Mouse (Mus musculus) heart, embryonic 16.5 days (tissue): ENCODE data around the gene Larp4b. TPM values are rescaled to one million over a fixed set of nuclear protein-coding genes. Genes with fewer than 3 reads are reported as not detected.
"Not testable (repeated sequence)": the region's sequence is repeated elsewhere in the genome, so short reads cannot be mapped to it uniquely, and the experiment has no call there.

Source experiments
- ATAC-seq: fragments of 200-750 bp; cut with Nextera tagmentation; replicated peaks from 2 replicates; pipeline ENCODE4 v1.8.0; 2017; ENCODE audit warnings: moderate number of reproducible peaks; ENCODE audit not compliant: insufficient read depth, low FRiP score; ENCODE audit errors: extremely low read depth
- H3K27ac ChIP-seq: fragments of 300-500 bp; sonication (generic); 2 replicates; pipeline ENCODE4 v1.5.1; 2014; ENCODE audit warnings: mild to moderate bottlenecking, low read length, control low read depth, moderate library complexity
- H3K27me3 ChIP-seq: fragments of 300-500 bp; sonication (generic); 2 replicates; pipeline ENCODE4 v1.6.1; 2014; ENCODE audit warnings: low read length, mixed read lengths; ENCODE audit not compliant: control insufficient read depth, insufficient read depth
- H3K36me3 ChIP-seq: fragments of 300-500 bp; sonication (generic); 2 replicates; pipeline ENCODE4 v1.6.1; 2014; ENCODE audit not compliant: control insufficient read depth, insufficient read depth
- H3K4me1 ChIP-seq: fragments of 300-500 bp; sonication (generic); 2 replicates; pipeline ENCODE4 v1.6.1; 2014; ENCODE audit warnings: low read length, mixed read lengths; ENCODE audit not compliant: control insufficient read depth, insufficient read depth
- H3K4me2 ChIP-seq: fragments of 300-500 bp; sonication (generic); 2 replicates; pipeline ENCODE4 v1.6.1; 2014; ENCODE audit warnings: low read depth, mild to moderate bottlenecking, control low read depth, low read length
- H3K4me3 ChIP-seq: fragments of 300-500 bp; sonication (generic); 2 replicates; pipeline ENCODE4 v1.5.1; 2014; ENCODE audit warnings: mild to moderate bottlenecking, control low read depth, low read length
- H3K9ac ChIP-seq: fragments of 300-500 bp; sonication (generic); 2 replicates; pipeline ENCODE4 v1.6.1; 2014; ENCODE audit warnings: low read length, control low read depth
- H3K9me3 ChIP-seq: fragments of 300-500 bp; sonication (generic); replicated peaks from 2 replicates; pipeline ENCODE4 v1.6.1; 2016; ENCODE audit warnings: low read length; ENCODE audit not compliant: control insufficient read depth
- WGBS: fragments of 180-500 bp; shearing (Covaris S2); extraction: QIAGEN DNeasy Blood & Tissue Kit; methylation state at CpG from one replicate; pipeline ENCODE4 v1.1.7; 2014; 5-methylcytosine and 5-hydroxymethylcytosine counted together
- polyA plus RNA-seq: library from polyadenylated mRNA; unstranded; fragments of >200 nt; fragmentation: Nextera tagmentation; extraction: Ambion mirVana; gene quantifications from 2 replicates; pipeline ENCODE4 v1.2.1, GENCODE M21; 2015

Gene Larp4b
- 27.0 and 27.1 TPM in 2 replicates for polyA plus RNA-seq

- no peaks in the 10 kb centered on the region for H3K9me3 ChIP-seq
- H3K27ac ChIP-seq, result peak within 1 kb of the TSS; percentile 84
- WGBS, result under 1% methylated on average over 90 of the region's 92 CpGs
- peak within 1 kb of the TSS; percentile 88 for H3K9ac ChIP-seq
- H3K36me3 ChIP-seq, result no peaks in the 10 kb centered on the region
- no peaks in the 10 kb centered on the region for H3K27me3 ChIP-seq
- peaks cover 12% of the 10 kb centered on the region for H3K4me1 ChIP-seq
- peak within 1 kb of the TSS; percentile 83 for H3K4me2 ChIP-seq
- H3K4me3 ChIP-seq, result peak within 1 kb of the TSS; percentile 80
- peak; percentile 100 for ATAC-seq
Observed at GRCm38 (mm10) chr13:9093316-9094155, at the start of gene Larp4b. Larp4b (plus strand) TSS chr13:9093881.

DNA sequence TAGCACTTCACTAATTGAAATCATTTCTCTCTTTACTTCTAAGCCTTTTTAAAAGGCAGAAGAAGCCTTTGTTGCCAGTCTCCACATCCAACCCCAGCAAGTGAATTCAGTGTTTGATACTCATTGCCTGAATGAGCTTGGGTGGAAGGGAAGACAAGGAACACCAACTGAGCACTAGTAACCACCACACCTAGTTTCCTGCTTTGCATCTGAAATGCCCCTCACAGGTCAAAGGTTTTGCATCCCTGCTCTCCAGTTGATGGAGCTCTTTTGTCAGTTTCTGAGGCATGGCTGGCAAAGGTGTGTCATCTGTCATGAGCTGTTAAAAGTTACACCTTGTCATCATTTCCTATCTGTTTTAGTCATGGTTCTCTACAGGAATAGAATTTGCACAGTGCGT lies 49.0 kb upstream of the Larp4b start:
- H3K9ac ChIP-seq, result no peak overlapping the region
- no peak overlapping the region for H3K27ac ChIP-seq
- no peaks in the 10 kb centered on the region for H3K9me3 ChIP-seq
- H3K36me3 ChIP-seq, result no peaks in the 10 kb centered on the region
- no peak overlapping the region for H3K4me3 ChIP-seq
- no peaks in the 10 kb centered on the region for H3K4me1 ChIP-seq
- H3K4me2 ChIP-seq, result no peak overlapping the region
- WGBS, result 96% methylated on average over 1 of the region's 1 CpGs
- ATAC-seq, result no peak
- no peaks in the 10 kb centered on the region for H3K27me3 ChIP-seq

- WGBS, result 54% methylated on average over 10 of the region's 10 CpGs
- not testable (repeated sequence) for H3K27me3 ChIP-seq, H3K4me3 ChIP-seq, H3K4me1 ChIP-seq, H3K36me3 ChIP-seq, ATAC-seq, H3K27ac ChIP-seq, H3K9ac ChIP-seq, H3K9me3 ChIP-seq, H3K4me2 ChIP-seq
Observed at GRCm38 (mm10) chr13:9052049-9052691, 41.5 kb upstream of the Larp4b start.

GRCm38 (mm10) chr13:9057277-9057676 lies 36.4 kb upstream of the Larp4b start:
- no peak overlapping the region for H3K9ac ChIP-seq
- H3K9me3 ChIP-seq, result no peaks in the 10 kb centered on the region
- H3K4me3 ChIP-seq, result no peak overlapping the region
- H3K36me3 ChIP-seq, result no peaks in the 10 kb centered on the region
- no peak overlapping the region for H3K27ac ChIP-seq
- ATAC-seq, result no peak
- no peaks in the 10 kb centered on the region for H3K27me3 ChIP-seq
- H3K4me1 ChIP-seq, result no peaks in the 10 kb centered on the region
- WGBS, result 52% methylated on average over 1 of the region's 1 CpGs
- no peak overlapping the region for H3K4me2 ChIP-seq

GRCm38 (mm10) chr13:9058706-9059105 lies 35.0 kb upstream of the Larp4b start:
- no peaks in the 10 kb centered on the region for H3K27me3 ChIP-seq
- ATAC-seq, result no peak
- H3K4me1 ChIP-seq, result no peaks in the 10 kb centered on the region
- H3K9ac ChIP-seq, result no peak overlapping the region
- no peak overlapping the region for H3K4me2 ChIP-seq
- WGBS, result 85% methylated on average over 4 of the region's 4 CpGs
- H3K27ac ChIP-seq, result no peak overlapping the region
- H3K4me3 ChIP-seq, result no peak overlapping the region
- H3K36me3 ChIP-seq, result no peaks in the 10 kb centered on the region
- no peaks in the 10 kb centered on the region for H3K9me3 ChIP-seq

DNA sequence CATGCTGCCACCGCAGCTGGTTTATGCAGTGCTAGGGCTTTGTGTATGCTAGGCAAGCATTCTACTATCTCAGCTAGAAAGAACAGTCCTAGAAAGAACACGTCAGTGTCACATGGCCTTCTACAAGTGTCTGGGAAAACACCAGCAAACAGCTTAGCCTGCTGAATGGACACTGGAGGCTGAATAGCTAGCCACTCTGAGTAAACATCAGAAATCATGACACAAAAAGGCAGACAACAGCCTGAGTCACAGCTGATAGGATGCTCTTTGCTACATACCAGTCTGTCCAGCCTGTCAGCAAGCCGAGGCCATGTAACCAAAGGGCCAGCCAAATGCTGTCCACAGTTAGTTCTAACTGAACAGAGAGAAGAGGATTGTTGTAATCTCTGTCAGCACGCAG lies 32.3 kb upstream of the Larp4b start:
- peak; percentile 55 for ATAC-seq
- 0 out of 2 replicates have a peak overlapping the region, but pooled peaks have one; percentile 4 for H3K4me2 ChIP-seq
- no peaks in the 10 kb centered on the region for H3K36me3 ChIP-seq
- no peaks in the 10 kb centered on the region for H3K27me3 ChIP-seq
- 24% methylated on average over 4 of the region's 4 CpGs for WGBS
- H3K27ac ChIP-seq, result no peak overlapping the region
- H3K4me3 ChIP-seq, result no peak overlapping the region
- no peak overlapping the region for H3K9ac ChIP-seq
- H3K9me3 ChIP-seq, result no peaks in the 10 kb centered on the region
- no peaks in the 10 kb centered on the region for H3K4me1 ChIP-seq

GRCm38 (mm10) chr13:9064196-9064595 lies 29.5 kb upstream of the Larp4b start:
- H3K27ac ChIP-seq, result no peak overlapping the region
- H3K36me3 ChIP-seq, result no peaks in the 10 kb centered on the region
- H3K4me1 ChIP-seq, result no peaks in the 10 kb centered on the region
- WGBS, result 64% methylated on average over 2 of the region's 2 CpGs
- no peaks in the 10 kb centered on the region for H3K9me3 ChIP-seq
- H3K4me2 ChIP-seq, result no peak overlapping the region
- ATAC-seq, result no peak
- no peak overlapping the region for H3K4me3 ChIP-seq
- H3K27me3 ChIP-seq, result no peaks in the 10 kb centered on the region
- no peak overlapping the region for H3K9ac ChIP-seq

DNA sequence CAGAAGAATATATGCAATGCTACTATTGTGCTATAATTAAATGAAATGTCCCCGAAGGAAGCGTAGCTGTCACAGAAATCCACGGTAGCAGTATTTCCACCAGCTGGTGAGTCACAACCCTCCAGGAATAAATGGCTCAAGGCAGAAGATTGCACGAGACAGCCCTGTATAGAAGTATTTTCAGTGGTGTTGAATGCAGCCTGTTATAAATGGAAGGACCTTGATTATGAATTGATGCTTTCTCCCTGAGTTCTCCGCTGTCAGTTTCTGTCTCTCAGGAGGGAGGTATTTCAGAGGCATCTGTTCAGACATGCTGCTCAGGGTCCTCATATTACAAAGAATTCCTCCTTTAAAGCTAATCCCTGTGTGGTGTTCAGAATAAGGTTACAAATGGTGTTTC lies 27.6 kb upstream of the Larp4b start:
- WGBS, result 62% methylated on average over 5 of the region's 5 CpGs
- Histone ChIP-seq H3K4me3 (no peak overlapping the region), H3K27ac (no peak overlapping the region), H3K4me1 (no peaks in the 10 kb centered on the region), H3K9ac (no peak overlapping the region), H3K4me2 (no peak overlapping the region), H3K9me3 (no peaks in the 10 kb centered on the region), H3K36me3 (no peaks in the 10 kb centered on the region), H3K27me3 (no peaks in the 10 kb centered on the region)
- ATAC-seq, result no peak

DNA sequence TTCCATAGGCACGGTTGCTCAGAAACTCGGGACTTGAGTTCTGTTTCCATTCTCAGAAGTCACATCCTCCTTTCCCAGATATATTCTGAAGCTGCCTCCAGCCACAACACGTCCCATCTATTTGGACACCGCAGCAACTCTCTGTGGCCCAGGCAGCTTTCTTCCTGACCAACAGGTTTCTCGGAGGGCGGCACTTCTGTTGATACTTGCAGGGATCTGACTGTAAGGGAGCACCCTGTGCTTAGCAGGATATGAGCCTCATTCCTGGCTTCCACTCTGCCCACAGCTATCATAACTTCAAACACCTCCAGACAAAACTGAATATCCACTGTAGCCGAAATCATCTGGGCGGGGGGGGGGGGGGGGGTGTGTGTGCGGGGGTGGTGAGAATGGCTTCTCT lies 22.7 kb upstream of the Larp4b start:
- no peak for ATAC-seq
- no peak overlapping the region for H3K4me3 ChIP-seq

More for the DNA sequence above, 22.7 kb upstream of the Larp4b start:
- 76% methylated on average over 8 of the region's 9 CpGs for WGBS
- Histone ChIP-seq H3K9ac (no peak overlapping the region), H3K9me3 (no peaks in the 10 kb centered on the region), H3K4me2 (no peak overlapping the region), H3K36me3 (no peaks in the 10 kb centered on the region), H3K27ac (no peak overlapping the region), H3K4me1 (no peaks in the 10 kb centered on the region), H3K27me3 (no peaks in the 10 kb centered on the region)
